Mouse (Mus musculus) mouse trophoblast stem cell (cell line): ENCODE measurements around the gene Rbp2.

ENCODE experiments used
- in situ Hi-C, 2 experiments: fragments of 300-500 bp; cut with MseI, MboI; formaldehyde crosslinking; loops; 2 replicates in 1 of 2; 3 replicates in 1 of 2; pipeline ENCODE4 v1.15.1; 2025

The Rbp2 gene

GRCm38 (mm10) chr9:98485815-98486214 is at the start of gene Rbp2:
Gene Rbp2 (plus strand): TSS chr9:98486115.
- in situ Hi-C loops, result no loop called here

- in situ Hi-C loops, result no loop called here
Observed at GRCm38 (mm10) chr9:98437819-98438218, 48.1 kb upstream of the Rbp2 start.

- in situ Hi-C loops, result no loop called here
Observed at GRCm38 (mm10) chr9:98439091-98439490, 46.8 kb upstream of the Rbp2 start.

DNA sequence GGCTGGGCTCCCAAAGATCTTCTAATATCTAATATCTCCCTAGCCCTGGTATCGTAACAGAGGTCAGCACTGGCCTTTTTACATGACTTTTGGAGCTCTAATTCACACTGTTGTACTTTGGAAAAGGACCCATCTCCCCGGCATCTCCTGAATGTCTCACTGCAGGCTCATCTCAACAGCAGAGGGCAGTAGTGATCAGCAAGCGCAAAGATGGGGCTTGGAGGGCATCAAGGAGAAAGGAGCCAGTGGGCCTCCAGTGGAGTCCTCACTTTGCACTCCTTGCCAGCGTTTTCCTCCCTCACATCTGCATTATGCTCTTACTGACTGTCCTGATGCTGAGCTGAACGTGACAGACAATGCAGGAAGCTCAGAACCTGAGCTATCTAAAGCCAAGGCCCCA is 43.3 kb upstream of the Rbp2 start:
- in situ Hi-C loops, result no loop called here

DNA sequence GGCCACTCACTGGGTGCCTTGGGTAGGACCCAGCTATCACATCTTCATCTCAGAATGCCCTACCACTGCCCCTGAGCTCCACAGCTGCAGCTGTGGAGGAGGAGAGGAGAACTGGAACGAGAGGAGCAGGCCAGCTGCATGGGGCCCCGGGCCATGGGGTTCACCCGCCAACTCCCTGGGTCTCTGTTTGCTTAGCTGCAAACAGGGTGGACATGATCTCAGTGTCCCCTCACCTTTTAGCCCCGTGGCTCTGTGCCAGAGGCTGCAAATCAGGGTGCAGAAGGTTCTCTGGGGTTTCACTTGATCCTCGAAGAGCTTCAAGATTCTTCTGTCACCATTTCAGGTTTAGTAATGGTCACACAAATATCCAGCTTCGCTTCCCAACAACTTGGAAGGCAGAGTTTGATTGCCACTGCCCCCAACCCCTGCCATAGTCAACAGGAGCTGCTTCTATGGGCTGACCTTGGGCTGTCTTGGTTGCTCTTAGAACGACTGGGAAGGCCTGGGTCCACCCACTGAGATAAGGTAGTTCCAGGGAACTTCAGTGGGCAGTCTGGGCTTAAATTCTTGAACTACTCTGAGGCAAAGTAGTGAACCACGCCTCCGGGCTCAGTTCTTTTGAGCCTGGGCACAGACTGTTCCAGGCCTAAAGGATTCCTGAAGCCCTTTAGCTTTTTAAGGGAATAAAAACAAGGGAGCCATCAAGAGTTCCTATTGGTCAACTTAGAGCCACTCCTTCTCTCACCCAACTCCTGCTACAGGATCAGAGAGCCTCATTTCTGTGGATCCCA is 40.4 kb upstream of the Rbp2 start:
- in situ Hi-C loops, result no loop called here

GRCm38 (mm10) chr9:98450976-98451375 is 34.9 kb upstream of the Rbp2 start:
- in situ Hi-C loops, result no loop called here

- in situ Hi-C loops, result no loop called here
Observed at GRCm38 (mm10) chr9:98466709-98467108, 19.2 kb upstream of the Rbp2 start.

- in situ Hi-C loops, result no loop called here
Observed at GRCm38 (mm10) chr9:98480172-98480749, 5.7 kb upstream of the Rbp2 start.

DNA sequence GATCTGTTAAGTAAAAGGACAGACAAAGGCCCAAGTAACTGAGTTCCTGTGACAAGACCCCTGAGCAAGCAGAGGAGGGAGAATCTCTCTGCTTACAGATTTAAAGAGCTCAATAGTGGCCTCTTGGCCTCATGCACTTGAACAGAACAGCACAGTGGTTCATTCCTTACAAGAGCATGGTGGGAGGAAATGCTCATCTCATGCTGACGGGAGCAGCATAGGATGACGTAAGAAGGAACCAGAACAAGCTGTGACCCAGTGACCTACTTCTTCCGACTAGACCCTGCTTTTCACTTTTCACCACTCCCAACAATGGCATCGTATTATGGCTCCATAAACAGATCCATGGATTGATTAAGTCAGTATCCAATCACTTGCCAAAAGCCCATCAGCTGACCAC is 3.7 kb upstream of the Rbp2 start:
- in situ Hi-C loops, result no loop called here

GRCm38 (mm10) chr9:98485020-98485419 is 895 bp upstream of the Rbp2 start:
- in situ Hi-C loops, result no loop called here

- in situ Hi-C loops, result no loop called here
Observed at GRCm38 (mm10) chr9:98487273-98487672, 1.4 kb downstream of the Rbp2 start.

DNA sequence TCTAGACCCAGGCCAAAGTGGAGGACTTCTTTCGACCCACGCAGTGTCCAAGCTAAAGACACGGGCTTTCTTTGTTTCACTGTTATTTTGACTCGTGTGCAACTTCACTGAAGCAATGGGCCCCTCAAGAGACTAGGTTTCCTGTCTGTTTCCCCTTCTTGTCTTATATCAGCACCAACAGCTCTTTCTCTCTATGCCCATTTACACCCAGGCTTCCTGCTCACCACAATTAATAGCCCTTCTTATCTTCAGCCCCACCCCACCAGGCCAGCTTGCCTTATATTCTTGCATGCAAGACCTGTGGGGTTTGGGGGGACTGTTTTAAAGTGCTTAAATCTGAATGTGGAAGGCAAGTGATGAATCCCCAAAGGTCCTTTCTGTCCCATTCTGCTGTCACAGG is 3.6 kb downstream of the Rbp2 start:
- in situ Hi-C loops, result no loop called here

DNA sequence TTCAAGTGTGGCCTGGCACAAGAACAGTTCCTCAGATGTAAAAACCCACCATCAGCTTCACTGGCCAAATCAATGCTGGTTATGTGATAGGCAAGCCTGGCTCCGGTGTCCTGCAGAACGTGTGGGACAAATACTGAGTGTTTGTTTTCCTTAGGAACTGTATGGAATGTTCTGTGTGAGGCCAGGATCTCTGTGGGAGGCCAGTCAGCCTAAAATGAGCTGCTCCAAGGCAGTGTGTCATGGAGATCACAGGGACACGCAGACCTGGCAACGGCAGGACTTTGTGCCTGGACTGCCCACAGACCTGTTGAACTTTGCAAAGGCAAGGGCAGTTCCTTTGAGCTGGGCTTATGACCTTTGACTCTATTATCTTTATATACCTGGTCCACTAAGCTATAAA is 4.2 kb downstream of the Rbp2 start:
- in situ Hi-C loops, result no loop called here

DNA sequence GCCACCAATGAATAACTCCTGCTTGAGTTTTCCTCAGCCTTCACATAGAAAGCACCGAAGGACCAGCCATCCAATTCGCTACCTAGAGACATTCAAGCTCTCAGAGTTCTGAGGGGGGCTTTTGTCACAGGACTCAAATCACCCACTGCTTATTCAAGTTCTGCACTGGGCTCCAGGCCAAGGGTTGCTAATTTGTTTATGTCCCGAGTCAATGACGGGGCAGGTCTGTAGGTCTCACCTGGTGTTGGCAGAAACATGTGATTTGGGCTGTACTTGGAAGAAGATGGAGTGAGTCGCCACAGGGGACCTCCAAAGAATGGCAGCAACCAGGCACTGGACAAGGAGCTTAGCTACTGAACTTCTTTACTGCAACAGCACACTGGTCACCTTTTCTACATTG is 5.2 kb downstream of the Rbp2 start:
- in situ Hi-C loops, result no loop called here

- in situ Hi-C loops, result no loop called here
Observed at GRCm38 (mm10) chr9:98492212-98492611, 6.3 kb downstream of the Rbp2 start.

DNA sequence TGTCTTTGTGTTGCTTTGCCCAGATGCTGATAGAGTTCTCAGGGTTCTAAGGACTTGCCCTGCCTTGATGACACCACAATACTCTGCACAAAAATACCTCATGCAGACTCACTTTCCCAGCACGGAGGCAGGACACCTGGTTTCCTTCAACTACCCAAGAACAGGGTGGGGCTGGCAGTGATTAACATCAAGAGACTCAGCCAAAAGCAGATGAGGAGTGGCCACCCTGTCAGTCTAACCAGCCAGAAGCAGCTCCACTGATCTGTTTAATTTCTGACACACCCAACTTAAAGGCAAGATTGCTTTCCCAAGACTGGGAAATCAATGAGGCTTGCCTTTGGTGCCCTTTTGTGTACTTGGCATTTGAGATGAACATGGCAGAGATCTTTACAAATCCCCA is 6.9 kb downstream of the Rbp2 start:
- in situ Hi-C loops, result no loop called here

DNA sequence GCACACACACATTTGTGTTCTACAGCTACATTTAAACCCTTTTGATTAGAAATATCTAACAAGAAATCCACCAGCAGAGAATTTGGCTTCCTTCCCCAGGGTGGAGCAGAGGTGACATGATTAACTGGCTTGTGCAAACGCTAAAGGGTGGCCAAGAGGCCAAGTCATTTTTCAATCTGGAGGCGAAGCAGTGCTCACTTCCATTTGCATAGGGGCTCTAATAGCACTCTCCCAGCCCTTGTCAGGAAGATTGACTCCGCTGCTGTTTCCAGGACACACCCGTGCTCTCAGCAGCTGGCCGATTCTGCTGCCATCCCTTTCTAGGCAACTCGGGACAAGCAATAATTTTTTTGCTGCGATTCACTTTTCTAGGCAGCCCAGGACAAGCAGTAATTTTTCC is 11.2 kb downstream of the Rbp2 start:
- in situ Hi-C loops, result no loop called here

GRCm38 (mm10) chr9:98497990-98498389 is 12.1 kb downstream of the Rbp2 start:
- in situ Hi-C loops, result no loop called here

- in situ Hi-C loops, result no loop called here
Observed at GRCm38 (mm10) chr9:98498717-98499268, 12.9 kb downstream of the Rbp2 start.

DNA sequence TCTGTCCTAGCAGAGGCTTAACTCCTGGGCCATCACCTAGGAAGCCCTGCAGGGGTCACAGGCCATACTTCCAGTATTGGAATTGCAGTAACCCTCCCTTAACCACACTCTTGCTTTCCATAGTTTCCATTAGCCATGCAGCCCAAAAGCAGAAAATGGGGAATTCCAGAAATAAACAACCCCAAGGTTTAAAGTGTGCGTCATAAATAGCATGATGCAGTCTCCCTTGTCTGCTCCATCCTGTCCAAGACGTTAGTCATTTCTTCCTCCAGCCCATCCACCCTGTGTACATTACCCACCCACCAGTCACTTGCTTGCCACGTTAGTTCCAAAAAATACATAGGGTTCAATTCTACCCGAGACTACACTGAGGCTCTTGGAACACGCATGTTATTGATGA is 13.7 kb downstream of the Rbp2 start:
- in situ Hi-C loops, result no loop called here

- in situ Hi-C loops, result no loop called here
Observed at GRCm38 (mm10) chr9:98507480-98507879, 21.6 kb downstream of the Rbp2 start.

DNA sequence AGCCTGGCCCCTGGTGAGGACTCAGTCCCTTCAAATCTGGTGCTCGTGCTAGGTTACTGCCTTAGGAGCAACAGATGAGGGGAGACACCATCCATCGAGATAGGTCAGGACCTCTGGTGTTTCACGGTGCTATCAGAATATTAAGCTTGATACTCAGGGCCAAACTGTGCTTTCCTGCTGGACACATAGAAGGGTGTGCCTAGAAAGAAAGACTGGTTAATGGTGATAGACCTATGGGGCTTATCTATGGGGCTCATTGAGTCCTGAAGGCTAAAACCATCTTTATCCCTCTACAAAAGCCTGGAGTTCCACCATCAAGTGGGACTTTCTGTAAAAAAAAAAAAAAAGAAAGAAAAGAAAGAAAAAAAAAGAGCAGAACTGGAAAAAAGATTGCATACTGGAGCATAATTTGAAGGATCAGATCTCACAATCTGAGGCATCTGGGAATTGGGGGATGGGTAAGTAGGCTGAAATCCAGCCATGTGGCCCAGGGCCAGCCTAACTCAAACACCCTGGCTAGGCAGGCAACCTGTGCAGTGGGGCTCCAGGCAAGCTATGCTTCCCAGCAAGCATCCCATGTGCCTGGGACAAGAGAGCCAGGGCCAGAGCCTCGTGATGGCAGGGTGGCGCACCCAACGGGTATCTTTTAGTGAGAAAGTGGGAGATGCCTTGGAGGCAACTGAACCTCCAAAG is 24.6 kb downstream of the Rbp2 start:
- in situ Hi-C loops, result no loop called here

GRCm38 (mm10) chr9:98523872-98524271 is 38.0 kb downstream of the Rbp2 start:
- in situ Hi-C loops, result no loop called here
